Mouse (Mus musculus): ENCODE data around the gene Olfr135. TPM values are rescaled to one million over a fixed set of nuclear protein-coding genes. Genes with fewer than 3 reads are reported as not detected.

The Olfr135 gene
- polyA plus RNA-seq (2016; fragmentation: Nextera tagmentation; extraction: Ambion mirVana): not detected in 2 replicates

- H3K9me3 ChIP-seq: no peaks in the 10 kb centered on the region; the same call in 1 of the 2 replicates
- 88% methylated on average over 1 of the region's 1 CpGs for WGBS
- no peaks in the 10 kb centered on the region for H3K36me3 ChIP-seq
- no peak for DNase-seq (ENCODE audit: low spot score)
- no peaks in the 10 kb centered on the region for H3K4me1 ChIP-seq
- no peak within 1 kb of the TSS for H3K4me3 ChIP-seq
- H3K27me3 ChIP-seq (ENCODE audit: insufficient read depth, poor library complexity, severe bottlenecking): no peaks in the 10 kb centered on the region
- H3K27ac ChIP-seq: no peak within 1 kb of the TSS
These were observed at the start of gene Olfr135 for GRCm38 (mm10) chr17:38204035-38204434. TSS of gene Olfr135 (plus strand) at chr17:38204335.

GRCm38 (mm10) chr17:38171088-38171487 is 33.0 kb upstream of the Olfr135 start, which contains the start of gene Olfr134:
TSS of gene Olfr134 (plus strand) at chr17:38171388.
- H3K27ac ChIP-seq: no peak within 1 kb of the TSS
- H3K36me3 ChIP-seq: no peaks in the 10 kb centered on the region
- no peaks in the 10 kb centered on the region for H3K9me3 ChIP-seq
- no peaks in the 10 kb centered on the region for H3K4me1 ChIP-seq
- H3K27me3 ChIP-seq (ENCODE audit: insufficient read depth, poor library complexity, severe bottlenecking): no peaks in the 10 kb centered on the region
- no peak within 1 kb of the TSS for H3K4me3 ChIP-seq
- 67% methylated on average over 3 of the region's 3 CpGs for WGBS
- no peak for DNase-seq (ENCODE audit: low spot score)

Other genes starting within 250 kb of the Olfr135 start
- gene Olfr129, start 144.3 kb upstream of the Olfr135 start, polyA plus RNA-seq (2016; fragmentation: Nextera tagmentation; extraction: Ambion mirVana): not detected in 2 replicates
- gene Olfr130, start 140.4 kb upstream of the Olfr135 start, polyA plus RNA-seq (2016; fragmentation: Nextera tagmentation; extraction: Ambion mirVana): not detected in 2 replicates
- gene Olfr131, start 115.6 kb upstream of the Olfr135 start, polyA plus RNA-seq (2016; fragmentation: Nextera tagmentation; extraction: Ambion mirVana): not detected in 2 replicates
- not detected in 2 replicates for gene Olfr132, start 69.8 kb upstream of the Olfr135 start, polyA plus RNA-seq (2016; fragmentation: Nextera tagmentation; extraction: Ambion mirVana)
- not detected in 2 replicates for gene Olfr133, start 59.1 kb upstream of the Olfr135 start, polyA plus RNA-seq (2016; fragmentation: Nextera tagmentation; extraction: Ambion mirVana)
- not detected in 2 replicates for gene Olfr134, start 32.9 kb upstream of the Olfr135 start, polyA plus RNA-seq (2016; fragmentation: Nextera tagmentation; extraction: Ambion mirVana)
- gene Olfr138, start 56.7 kb downstream of the Olfr135 start, polyA plus RNA-seq (2016; fragmentation: Nextera tagmentation; extraction: Ambion mirVana): not detected in 2 replicates
- not detected in 2 replicates for gene Olfr137, start 103.2 kb downstream of the Olfr135 start, polyA plus RNA-seq (2016; fragmentation: Nextera tagmentation; extraction: Ambion mirVana)
- not detected in 2 replicates for gene Olfr136, start 125.5 kb downstream of the Olfr135 start, polyA plus RNA-seq (2016; fragmentation: Nextera tagmentation; extraction: Ambion mirVana)
- gene Esp36, start 215.8 kb downstream of the Olfr135 start, polyA plus RNA-seq (2016; fragmentation: Nextera tagmentation; extraction: Ambion mirVana): not detected in 2 replicates

All from heart, embryonic 10.5 days (tissue).